Mouse (Mus musculus): ENCODE data around the gene Rgl1.

Rgl1 gene

GRCm38 (mm10) chr1:152678451-152678850 lies 87.7 kb downstream of the Rgl1 start:
- Histone ChIP-seq H3K36me3 (ENCODE audit: insufficient read depth, low read length) (no peaks in the 10 kb centered on the region), H3K4me1 (replicated peaks; ENCODE audit: low read depth, low read length) (peaks cover 3% of the 10 kb centered on the region; the same call in 1 of the 2 replicates), H3K4me3 (replicated peaks; ENCODE audit: low read length) (no peak overlapping the region), H3K27me3 (ENCODE audit: insufficient read depth, low read length) (no peaks in the 10 kb centered on the region), H3K9me3 (ENCODE audit: low read length) (no peaks in the 10 kb centered on the region)
- no peak for TF ChIP-seq NANOG (IDR thresholded peaks at IDR 0.05; ENCODE audit: borderline replicate concordance, low read length)
- no peak for TF ChIP-seq POU5F1 (IDR thresholded peaks at IDR 0.05; ENCODE audit: borderline replicate concordance, low read length)
- TF ChIP-seq CTCF (conservative IDR thresholded peaks at IDR 0.05; ENCODE audit: low read length) = peak; percentile 56

- H3K4me1 ChIP-seq (replicated peaks; ENCODE audit: low read depth, low read length) = peaks cover 3% of the 10 kb centered on the region; the same call in 1 of the 2 replicates
- H3K4me3 ChIP-seq (replicated peaks; ENCODE audit: low read length) = no peak overlapping the region
- H3K36me3 ChIP-seq (ENCODE audit: insufficient read depth, low read length) = no peaks in the 10 kb centered on the region
- no peaks in the 10 kb centered on the region for H3K9me3 ChIP-seq (ENCODE audit: low read length)
- TF ChIP-seq NANOG (IDR thresholded peaks at IDR 0.05; ENCODE audit: borderline replicate concordance, low read length) = no peak
- TF ChIP-seq POU5F1 (IDR thresholded peaks at IDR 0.05; ENCODE audit: borderline replicate concordance, low read length) = no peak
- no peak for TF ChIP-seq CTCF (conservative IDR thresholded peaks at IDR 0.05; ENCODE audit: low read length)
- no peaks in the 10 kb centered on the region for H3K27me3 ChIP-seq (ENCODE audit: insufficient read depth, low read length)
These were observed 88.5 kb downstream of the Rgl1 start for GRCm38 (mm10) chr1:152677482-152678211.

GRCm38 (mm10) chr1:152669446-152670180 lies 96.5 kb downstream of the Rgl1 start:
- H3K4me3 ChIP-seq (replicated peaks; ENCODE audit: low read length) = no peak overlapping the region
- H3K9me3 ChIP-seq (ENCODE audit: low read length) = no peaks in the 10 kb centered on the region; the same call in 1 of the 2 replicates
- H3K36me3 ChIP-seq (ENCODE audit: insufficient read depth, low read length) = no peaks in the 10 kb centered on the region
- H3K4me1 ChIP-seq (replicated peaks; ENCODE audit: low read depth, low read length) = no peaks in the 10 kb centered on the region
- TF ChIP-seq NANOG (IDR thresholded peaks at IDR 0.05; ENCODE audit: borderline replicate concordance, low read length) (no peak), POU5F1 (IDR thresholded peaks at IDR 0.05; ENCODE audit: borderline replicate concordance, low read length) (no peak), CTCF (conservative IDR thresholded peaks at IDR 0.05; ENCODE audit: low read length) (no peak)
- no peaks in the 10 kb centered on the region for H3K27me3 ChIP-seq (ENCODE audit: insufficient read depth, low read length)

- no peaks in the 10 kb centered on the region for H3K36me3 ChIP-seq (ENCODE audit: insufficient read depth, low read length)
- H3K4me1 ChIP-seq (replicated peaks; ENCODE audit: low read depth, low read length) = no peaks in the 10 kb centered on the region
- no peak for TF ChIP-seq POU5F1 (IDR thresholded peaks at IDR 0.05; ENCODE audit: borderline replicate concordance, low read length)
- no peak for TF ChIP-seq CTCF (conservative IDR thresholded peaks at IDR 0.05; ENCODE audit: low read length)
- no peak for TF ChIP-seq NANOG (IDR thresholded peaks at IDR 0.05; ENCODE audit: borderline replicate concordance, low read length)
- no peaks in the 10 kb centered on the region for H3K9me3 ChIP-seq (ENCODE audit: low read length)
- no peaks in the 10 kb centered on the region; the same call in 1 of the 2 replicates for H3K27me3 ChIP-seq (ENCODE audit: insufficient read depth, low read length)
- H3K4me3 ChIP-seq (replicated peaks; ENCODE audit: low read length) = no peak overlapping the region
These were observed 105.7 kb downstream of the Rgl1 start for GRCm38 (mm10) chr1:152660436-152660835.

- Histone ChIP-seq H3K27me3 (ENCODE audit: insufficient read depth, low read length) (no peaks in the 10 kb centered on the region; the same call in 1 of the 2 replicates), H3K4me3 (replicated peaks; ENCODE audit: low read length) (no peak overlapping the region), H3K36me3 (ENCODE audit: insufficient read depth, low read length) (no peaks in the 10 kb centered on the region), H3K4me1 (replicated peaks; ENCODE audit: low read depth, low read length) (peaks cover under 1% of the 10 kb centered on the region; the same call in 1 of the 2 replicates), H3K9me3 (ENCODE audit: low read length) (no peaks in the 10 kb centered on the region)
- TF ChIP-seq CTCF (conservative IDR thresholded peaks at IDR 0.05; ENCODE audit: low read length) = no peak
- no peak for TF ChIP-seq POU5F1 (IDR thresholded peaks at IDR 0.05; ENCODE audit: borderline replicate concordance, low read length)
- TF ChIP-seq NANOG (IDR thresholded peaks at IDR 0.05; ENCODE audit: borderline replicate concordance, low read length) = no peak
These were observed 106.2 kb downstream of the Rgl1 start for GRCm38 (mm10) chr1:152659961-152660360.

GRCm38 (mm10) chr1:152656601-152657000 lies 109.5 kb downstream of the Rgl1 start:
- H3K27me3 ChIP-seq (ENCODE audit: insufficient read depth, low read length) = no peaks in the 10 kb centered on the region; the same call in 1 of the 2 replicates
- H3K4me1 ChIP-seq (replicated peaks; ENCODE audit: low read depth, low read length) = peaks cover 4% of the 10 kb centered on the region; the same call in 1 of the 2 replicates
- no peak for TF ChIP-seq POU5F1 (IDR thresholded peaks at IDR 0.05; ENCODE audit: borderline replicate concordance, low read length)
- no peak for TF ChIP-seq CTCF (conservative IDR thresholded peaks at IDR 0.05; ENCODE audit: low read length)
- no peak for TF ChIP-seq NANOG (IDR thresholded peaks at IDR 0.05; ENCODE audit: borderline replicate concordance, low read length)
- H3K4me3 ChIP-seq (replicated peaks; ENCODE audit: low read length) = no peak overlapping the region
- no peaks in the 10 kb centered on the region for H3K36me3 ChIP-seq (ENCODE audit: insufficient read depth, low read length)
- no peaks in the 10 kb centered on the region for H3K9me3 ChIP-seq (ENCODE audit: low read length)

GRCm38 (mm10) chr1:152654851-152655250 lies 111.3 kb downstream of the Rgl1 start:
- Histone ChIP-seq H3K27me3 (ENCODE audit: insufficient read depth, low read length) (no peaks in the 10 kb centered on the region), H3K36me3 (ENCODE audit: insufficient read depth, low read length) (no peaks in the 10 kb centered on the region), H3K4me3 (replicated peaks; ENCODE audit: low read length) (no peak overlapping the region), H3K4me1 (replicated peaks; ENCODE audit: low read depth, low read length) (peaks cover 4% of the 10 kb centered on the region; the same call in 1 of the 2 replicates), H3K9me3 (ENCODE audit: low read length) (no peaks in the 10 kb centered on the region)
- TF ChIP-seq NANOG (IDR thresholded peaks at IDR 0.05; ENCODE audit: borderline replicate concordance, low read length) (peak; percentile 13; the same call in 1 of the 2 replicates), POU5F1 (IDR thresholded peaks at IDR 0.05; ENCODE audit: borderline replicate concordance, low read length) (no peak)

GRCm38 (mm10) chr1:152651495-152651874 lies 114.7 kb downstream of the Rgl1 start:
- Histone ChIP-seq H3K36me3 (ENCODE audit: insufficient read depth, low read length) (no peaks in the 10 kb centered on the region), H3K4me1 (replicated peaks; ENCODE audit: low read depth, low read length) (peaks cover 4% of the 10 kb centered on the region; the same call in 1 of the 2 replicates), H3K27me3 (ENCODE audit: insufficient read depth, low read length) (no peaks in the 10 kb centered on the region), H3K4me3 (replicated peaks; ENCODE audit: low read length) (no peak overlapping the region), H3K9me3 (ENCODE audit: low read length) (no peaks in the 10 kb centered on the region)
- TF ChIP-seq CTCF (conservative IDR thresholded peaks at IDR 0.05; ENCODE audit: low read length) = no peak
- no peak for TF ChIP-seq POU5F1 (IDR thresholded peaks at IDR 0.05; ENCODE audit: borderline replicate concordance, low read length)
- no peak for TF ChIP-seq NANOG (IDR thresholded peaks at IDR 0.05; ENCODE audit: borderline replicate concordance, low read length)
